Mouse (Mus musculus) kidney, embryonic 14.5 days (tissue): Measurements from ENCODE around the gene Macrod2. TPM values are rescaled to one million over a fixed set of nuclear protein-coding genes. Genes with fewer than 3 reads are reported as not detected.

Source experiments
- ATAC-seq: fragments of 200-750 bp; cut with Nextera tagmentation; 2 replicates; pipeline ENCODE4 v1.8.0; 2017; ENCODE audit warnings: moderate number of reproducible peaks, mild to moderate bottlenecking, moderate TSS enrichment, moderate library complexity; ENCODE audit not compliant: low FRiP score, low TSS enrichment
- H3K27ac ChIP-seq: fragments of 300-500 bp; sonication (generic); 2 replicates; pipeline ENCODE4 v1.5.1; 2014; ENCODE audit warnings: low read depth, mild to moderate bottlenecking, low read length, moderate library complexity, mixed read lengths
- H3K27me3 ChIP-seq: fragments of 300-500 bp; sonication (generic); 2 replicates; pipeline ENCODE4 v1.6.1; 2014; ENCODE audit warnings: mild to moderate bottlenecking, low read length; ENCODE audit not compliant: control insufficient read depth, insufficient read depth
- H3K36me3 ChIP-seq: fragments of 300-500 bp; sonication (generic); 2 replicates; pipeline ENCODE4 v1.6.1; 2014; ENCODE audit warnings: low read length, mixed read lengths; ENCODE audit not compliant: control insufficient read depth, insufficient read depth
- H3K4me1 ChIP-seq: fragments of 300-500 bp; sonication (generic); 2 replicates; pipeline ENCODE4 v1.6.1; 2014; ENCODE audit warnings: low read length, mixed read lengths; ENCODE audit not compliant: control insufficient read depth, insufficient read depth
- H3K4me2 ChIP-seq: fragments of 300-500 bp; sonication (generic); replicated peaks from 2 replicates; pipeline ENCODE4 v1.6.1; 2014; ENCODE audit warnings: low read depth, mild to moderate bottlenecking, low read length
- H3K4me3 ChIP-seq: fragments of 300-500 bp; sonication (generic); 2 replicates; pipeline ENCODE4 v1.5.1; 2014; ENCODE audit warnings: mild to moderate bottlenecking, low read length
- H3K9ac ChIP-seq: fragments of 300-500 bp; sonication (generic); 2 replicates; pipeline ENCODE4 v1.6.1; 2014; ENCODE audit warnings: low read depth, mild to moderate bottlenecking, low read length, moderate library complexity
- H3K9me3 ChIP-seq: fragments of 300-500 bp; sonication (generic); 2 replicates; pipeline ENCODE4 v1.6.1; 2016; ENCODE audit warnings: low read length; ENCODE audit not compliant: control insufficient read depth
- WGBS: fragments of 180-500 bp; shearing (Covaris S2); extraction: QIAGEN DNeasy Blood & Tissue Kit; methylation state at CpG from one replicate; pipeline ENCODE4 v1.1.7; 2014; 5-methylcytosine and 5-hydroxymethylcytosine counted together
- polyA plus RNA-seq: library from polyadenylated mRNA; unstranded; fragments of >200 nt; fragmentation: Nextera tagmentation; extraction: Ambion mirVana; gene quantifications from 2 replicates; pipeline ENCODE4 v1.2.1, GENCODE M21; 2014

Macrod2 gene
- polyA plus RNA-seq, 1 experiment from 2014 or later = 22.2 TPM

- Histone ChIP-seq H3K36me3 (no peaks in the 10 kb centered on the region), H3K4me2 (no peak overlapping the region), H3K4me1 (no peaks in the 10 kb centered on the region), H3K9me3 (no peaks in the 10 kb centered on the region), H3K9ac (no peak overlapping the region), H3K27ac (no peak overlapping the region), H3K27me3 (no peaks in the 10 kb centered on the region), H3K4me3 (no peak overlapping the region)
- no peak for ATAC-seq
- 46% methylated on average over 8 of the region's 8 CpGs for WGBS
These were observed 1430.7 kb downstream of the Macrod2 start for GRCm38 (mm10) chr2:141825606-141826495.

GRCm38 (mm10) chr2:141830496-141830895, 1435.4 kb downstream of the Macrod2 start:
- Histone ChIP-seq H3K4me2 (no peak overlapping the region), H3K27ac (no peak overlapping the region), H3K4me3 (no peak overlapping the region), H3K9me3 (no peaks in the 10 kb centered on the region), H3K9ac (no peak overlapping the region), H3K4me1 (no peaks in the 10 kb centered on the region), H3K27me3 (no peaks in the 10 kb centered on the region), H3K36me3 (no peaks in the 10 kb centered on the region)
- 65% methylated on average over 2 of the region's 2 CpGs for WGBS
- no peak for ATAC-seq

GRCm38 (mm10) chr2:141831515-141831914, 1436.4 kb downstream of the Macrod2 start:
- Histone ChIP-seq H3K4me1 (no peaks in the 10 kb centered on the region), H3K36me3 (no peaks in the 10 kb centered on the region), H3K4me2 (no peak overlapping the region), H3K4me3 (no peak overlapping the region), H3K27me3 (no peaks in the 10 kb centered on the region), H3K9ac (no peak overlapping the region), H3K9me3 (no peaks in the 10 kb centered on the region), H3K27ac (no peak overlapping the region)
- 91% methylated on average over 5 of the region's 5 CpGs for WGBS
- ATAC-seq = no peak

- H3K9ac ChIP-seq = no peak overlapping the region
- WGBS = 78% methylated on average over 4 of the region's 4 CpGs
- ATAC-seq = no peak
- no peak overlapping the region for H3K27ac ChIP-seq
- H3K9me3 ChIP-seq = no peaks in the 10 kb centered on the region
- H3K36me3 ChIP-seq = no peaks in the 10 kb centered on the region
- no peak overlapping the region for H3K4me3 ChIP-seq
- no peaks in the 10 kb centered on the region for H3K4me1 ChIP-seq
- H3K27me3 ChIP-seq = no peaks in the 10 kb centered on the region
- H3K4me2 ChIP-seq = no peak overlapping the region
These were observed 1439.2 kb downstream of the Macrod2 start for GRCm38 (mm10) chr2:141834156-141834782.

- H3K27ac ChIP-seq = no peak overlapping the region
- no peaks in the 10 kb centered on the region for H3K9me3 ChIP-seq
- no peak overlapping the region for H3K4me3 ChIP-seq
- no peak overlapping the region for H3K9ac ChIP-seq
- H3K4me2 ChIP-seq = no peak overlapping the region
- ATAC-seq = no peak
- WGBS = 80% methylated on average over 6 of the region's 6 CpGs
- H3K36me3 ChIP-seq = no peaks in the 10 kb centered on the region
- H3K27me3 ChIP-seq = no peaks in the 10 kb centered on the region
- no peaks in the 10 kb centered on the region for H3K4me1 ChIP-seq
These were observed 1449.5 kb downstream of the Macrod2 start for GRCm38 (mm10) chr2:141844408-141845175.

GRCm38 (mm10) chr2:141859220-141859619, 1464.1 kb downstream of the Macrod2 start:
- H3K27me3 ChIP-seq = no peaks in the 10 kb centered on the region
- H3K9ac ChIP-seq = no peak overlapping the region
- 0% methylated on average over 2 of the region's 2 CpGs for WGBS
- H3K4me2 ChIP-seq = no peak overlapping the region
- ATAC-seq = peak; percentile 66
- no peaks in the 10 kb centered on the region for H3K4me1 ChIP-seq
- no peaks in the 10 kb centered on the region for H3K9me3 ChIP-seq
- no peak overlapping the region for H3K4me3 ChIP-seq
- H3K27ac ChIP-seq = no peak overlapping the region
- H3K36me3 ChIP-seq = no peaks in the 10 kb centered on the region

GRCm38 (mm10) chr2:141861679-141862268, 1466.7 kb downstream of the Macrod2 start:
- Histone ChIP-seq H3K9ac (no peak overlapping the region), H3K27me3 (no peaks in the 10 kb centered on the region), H3K4me3 (no peak overlapping the region), H3K4me2 (no peak overlapping the region), H3K36me3 (no peaks in the 10 kb centered on the region), H3K9me3 (no peaks in the 10 kb centered on the region), H3K27ac (no peak overlapping the region), H3K4me1 (no peaks in the 10 kb centered on the region)
- 85% methylated on average over 6 of the region's 6 CpGs for WGBS
- no peak for ATAC-seq

- Histone ChIP-seq H3K4me2 (no peak overlapping the region), H3K9me3 (no peaks in the 10 kb centered on the region), H3K36me3 (no peaks in the 10 kb centered on the region), H3K4me3 (no peak overlapping the region), H3K9ac (no peak overlapping the region), H3K27ac (no peak overlapping the region), H3K27me3 (no peaks in the 10 kb centered on the region), H3K4me1 (no peaks in the 10 kb centered on the region)
- WGBS = 51% methylated on average over 9 of the region's 9 CpGs
- no peak for ATAC-seq
These were observed 1467.6 kb downstream of the Macrod2 start for GRCm38 (mm10) chr2:141862531-141863265.
